Mouse (Mus musculus): ENCODE results near the gene Fam117a.

DNA sequence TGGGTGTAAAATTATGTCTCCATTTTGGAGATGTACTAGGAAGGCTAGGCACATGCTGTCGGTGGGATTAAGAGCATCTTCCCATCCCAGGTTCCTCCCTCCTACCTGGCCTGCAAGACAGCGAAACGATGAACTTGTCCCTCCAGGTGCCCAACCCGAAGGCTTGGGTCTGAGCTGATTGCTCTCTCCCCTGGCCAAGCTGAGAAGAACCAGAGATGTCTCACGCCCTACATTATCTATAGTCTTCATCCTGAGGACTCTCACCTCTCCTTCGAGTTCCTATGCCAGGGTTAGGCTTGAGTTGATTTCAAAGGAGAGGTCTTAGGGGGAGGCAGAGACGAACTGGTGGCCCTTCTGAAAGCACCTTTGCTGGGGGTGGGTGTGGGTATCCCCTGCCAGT is 19.2 kb downstream of the Fam117a start:
- TF ChIP-seq HCFC1 (IDR thresholded peaks at IDR 0.05; ENCODE audit: borderline replicate concordance, insufficient read depth, low read length) (no peak), ZC3H11A (IDR thresholded peaks at IDR 0.05; ENCODE audit: borderline replicate concordance, low read depth, low read length) (no peak), CHD2 (IDR thresholded peaks at IDR 0.05; ENCODE audit: low read depth, low read length) (no peak), ZNF384 (IDR thresholded peaks at IDR 0.05; ENCODE audit: low read depth, low read length) (no peak), MAFK (IDR thresholded peaks at IDR 0.05; ENCODE audit: insufficient read depth, low read depth, low read length) (no peak)

Measured in ES-E14 (cell line).